Mouse (Mus musculus) midbrain, embryonic 16.5 days (tissue): ENCODE measurements around the gene Chd9. TPM values are rescaled to one million over a fixed set of nuclear protein-coding genes. Genes with fewer than 3 reads are reported as not detected.
A peak's percentile ranks its signal among the peaks of the same experiment; 100 is the strongest.

Experiments used
- ATAC-seq: fragments of 200-750 bp; cut with Nextera tagmentation; 2 replicates; pipeline ENCODE4 v1.8.0; 2017; ENCODE audit warnings: moderate TSS enrichment
- H3K27ac ChIP-seq: fragments of 300-500 bp; sonication (generic); 2 replicates; pipeline ENCODE4 v1.5.1; 2014; ENCODE audit warnings: mild to moderate bottlenecking, low read length, mixed read lengths
- H3K27me3 ChIP-seq: fragments of 300-500 bp; sonication (generic); 2 replicates; pipeline ENCODE4 v1.6.1; 2014; ENCODE audit warnings: low read depth, low read length, mixed read lengths; ENCODE audit not compliant: control insufficient read depth, insufficient read depth
- H3K36me3 ChIP-seq: fragments of 300-500 bp; sonication (generic); 2 replicates; pipeline ENCODE4 v1.6.1; 2014; ENCODE audit warnings: mild to moderate bottlenecking, low read length, moderate library complexity, mixed read lengths; ENCODE audit not compliant: control insufficient read depth, insufficient read depth
- H3K4me1 ChIP-seq: fragments of 300-500 bp; sonication (generic); 2 replicates; pipeline ENCODE4 v1.6.1; 2014; ENCODE audit warnings: mild to moderate bottlenecking, low read length, mixed read lengths; ENCODE audit not compliant: control insufficient read depth, insufficient read depth
- H3K4me2 ChIP-seq: fragments of 300-500 bp; sonication (generic); 2 replicates; pipeline ENCODE4 v1.6.1; 2014; ENCODE audit warnings: mild to moderate bottlenecking, low read length, mixed read lengths
- H3K4me3 ChIP-seq: fragments of 300-500 bp; sonication (generic); 2 replicates; pipeline ENCODE4 v1.5.1; 2014; ENCODE audit warnings: low read depth, mild to moderate bottlenecking, low read length, moderate library complexity, mixed read lengths
- H3K9ac ChIP-seq: fragments of 300-500 bp; sonication (generic); 2 replicates; pipeline ENCODE4 v1.6.1; 2014; ENCODE audit warnings: low read depth, low read length, mixed read lengths
- H3K9me3 ChIP-seq: fragments of 300-500 bp; sonication (generic); replicated peaks from 2 replicates; pipeline ENCODE4 v1.6.1; 2014; ENCODE audit warnings: mild to moderate bottlenecking, low read length, mixed read lengths; ENCODE audit not compliant: control insufficient read depth, poor library complexity, severe bottlenecking
- WGBS: fragments of 180-500 bp; shearing (Covaris S2); extraction: QIAGEN DNeasy Blood & Tissue Kit; methylation state at CpG from one replicate; pipeline ENCODE4 v1.1.7; 2014; 5-methylcytosine and 5-hydroxymethylcytosine counted together
- polyA plus RNA-seq: library from polyadenylated mRNA; unstranded; fragments of >200 nt; fragmentation: Nextera tagmentation; extraction: Ambion mirVana; gene quantifications from 2 replicates; pipeline ENCODE4 v1.2.1, GENCODE M21; 2015

Gene Chd9
- polyA plus RNA-seq, 1 experiment from 2014 or later = 68.4 TPM

- H3K4me2 ChIP-seq = no peak overlapping the region
- H3K4me1 ChIP-seq = no peaks in the 10 kb centered on the region
- 0 out of 2 replicates have a peak, but pooled peaks cover 5% of the 10 kb centered on the region for H3K36me3 ChIP-seq
- ATAC-seq = no peak
- H3K9me3 ChIP-seq = no peaks in the 10 kb centered on the region
- H3K27me3 ChIP-seq = no peaks in the 10 kb centered on the region
- WGBS = 76% methylated on average over 19 of the region's 19 CpGs
- H3K4me3 ChIP-seq = no peak overlapping the region
- H3K27ac ChIP-seq = no peak overlapping the region
- H3K9ac ChIP-seq = no peak overlapping the region
These were observed 232.7 kb downstream of the Chd9 start for GRCm38 (mm10) chr8:91060555-91061471.

- no peak for ATAC-seq
- Histone ChIP-seq H3K9me3 (no peaks in the 10 kb centered on the region), H3K36me3 (no peaks in the 10 kb centered on the region), H3K4me2 (no peak overlapping the region), H3K4me3 (no peak overlapping the region), H3K9ac (no peak overlapping the region), H3K4me1 (peaks cover 6% of the 10 kb centered on the region), H3K27ac (no peak overlapping the region), H3K27me3 (no peaks in the 10 kb centered on the region)
- WGBS = 80% methylated on average over 4 of the region's 4 CpGs
These were observed 237.0 kb downstream of the Chd9 start for GRCm38 (mm10) chr8:91065179-91065578.

GRCm38 (mm10) chr8:91069407-91069806 is 241.3 kb downstream of the Chd9 start:
- Histone ChIP-seq H3K9ac (peak overlapping the region; percentile 94), H3K27me3 (no peaks in the 10 kb centered on the region), H3K9me3 (no peaks in the 10 kb centered on the region), H3K4me1 (peaks cover 18% of the 10 kb centered on the region), H3K36me3 (no peaks in the 10 kb centered on the region), H3K27ac (peak overlapping the region; percentile 51), H3K4me3 (peak overlapping the region; percentile 90), H3K4me2 (peak overlapping the region; percentile 84)
- peak; percentile 9; the same call in 1 of the 2 replicates for ATAC-seq
- 5% methylated on average over 10 of the region's 10 CpGs for WGBS

GRCm38 (mm10) chr8:91069834-91070233 is 241.7 kb downstream of the Chd9 start, which contains the start of gene Rbl2:
Gene Rbl2 (plus strand): TSS chr8:91070057.
- Histone ChIP-seq H3K9me3 (no peaks in the 10 kb centered on the region), H3K27me3 (no peaks in the 10 kb centered on the region), H3K4me2 (peak within 1 kb of the TSS; percentile 84), H3K27ac (peak within 1 kb of the TSS; percentile 89), H3K36me3 (no peaks in the 10 kb centered on the region), H3K4me3 (peak within 1 kb of the TSS; percentile 90), H3K4me1 (peaks cover 18% of the 10 kb centered on the region), H3K9ac (peak within 1 kb of the TSS; percentile 94)
- under 1% methylated on average over 25 of the region's 25 CpGs for WGBS
- peak; percentile 99 for ATAC-seq

GRCm38 (mm10) chr8:91070275-91070859 is 242.2 kb downstream of the Chd9 start:
- Histone ChIP-seq H3K4me1 (peaks cover 18% of the 10 kb centered on the region), H3K9ac (peak overlapping the region; percentile 94), H3K9me3 (no peaks in the 10 kb centered on the region), H3K27ac (peak overlapping the region; percentile 89), H3K4me3 (peak overlapping the region; percentile 90), H3K4me2 (peak overlapping the region; percentile 84), H3K27me3 (no peaks in the 10 kb centered on the region), H3K36me3 (no peaks in the 10 kb centered on the region)
- peak; percentile 84 for ATAC-seq
- WGBS = under 1% methylated on average over 34 of the region's 34 CpGs

GRCm38 (mm10) chr8:91077077-91077867 is 249.1 kb downstream of the Chd9 start:
- no peak overlapping the region for H3K4me2 ChIP-seq
- H3K4me3 ChIP-seq = no peak overlapping the region
- H3K9ac ChIP-seq = no peak overlapping the region
- H3K36me3 ChIP-seq = peaks cover 20% of the 10 kb centered on the region
- H3K9me3 ChIP-seq = no peaks in the 10 kb centered on the region
- H3K27ac ChIP-seq = no peak overlapping the region
- H3K27me3 ChIP-seq = no peaks in the 10 kb centered on the region
- 95% methylated on average over 12 of the region's 12 CpGs for WGBS
- no peaks in the 10 kb centered on the region for H3K4me1 ChIP-seq
- ATAC-seq = no peak

- no peak overlapping the region for H3K27ac ChIP-seq
- no peak overlapping the region for H3K9ac ChIP-seq
- no peaks in the 10 kb centered on the region for H3K27me3 ChIP-seq
- H3K4me2 ChIP-seq = no peak overlapping the region
- peaks cover 22% of the 10 kb centered on the region for H3K36me3 ChIP-seq
- H3K4me1 ChIP-seq = no peaks in the 10 kb centered on the region
- no peak overlapping the region for H3K4me3 ChIP-seq
- ATAC-seq = no peak
- WGBS = 98% methylated on average over 2 of the region's 2 CpGs
- H3K9me3 ChIP-seq = no peaks in the 10 kb centered on the region
These were observed 251.5 kb downstream of the Chd9 start for GRCm38 (mm10) chr8:91079678-91080077.

- WGBS = 92% methylated on average over 7 of the region's 7 CpGs
- H3K4me1 ChIP-seq = no peaks in the 10 kb centered on the region
- peaks cover 20% of the 10 kb centered on the region for H3K36me3 ChIP-seq
- no peak overlapping the region for H3K9ac ChIP-seq
- no peaks in the 10 kb centered on the region for H3K27me3 ChIP-seq
- H3K27ac ChIP-seq = no peak overlapping the region
- no peak overlapping the region for H3K4me2 ChIP-seq
- no peak for ATAC-seq
- no peak overlapping the region for H3K4me3 ChIP-seq
- no peaks in the 10 kb centered on the region for H3K9me3 ChIP-seq
These were observed 253.8 kb downstream of the Chd9 start for GRCm38 (mm10) chr8:91081911-91082310.
